Mouse (Mus musculus) ES-Bruce4 (cell line): Measurements from ENCODE around the gene Usp7. TPM values are rescaled to one million over a fixed set of nuclear protein-coding genes. Genes with fewer than 3 reads are reported as not detected.
"Not testable (repeated sequence)": the region's sequence is repeated elsewhere in the genome, so short reads cannot be mapped to it uniquely, and the experiment has no call there.

Source experiments
- H3K27ac ChIP-seq: 2 replicates; pipeline ENCODE4 v1.5.1; 2012; ENCODE audit warnings: low read length, inconsistent platforms; ENCODE audit not compliant: insufficient read depth
- H3K27me3 ChIP-seq: 2 replicates; pipeline ENCODE4 v1.6.1; 2012; ENCODE audit warnings: mild to moderate bottlenecking, low read length, inconsistent platforms; ENCODE audit not compliant: control insufficient read depth, poor library complexity, insufficient read depth, severe bottlenecking
- H3K36me3 ChIP-seq: 2 replicates; pipeline ENCODE4 v1.6.1; 2012; ENCODE audit warnings: inconsistent platforms, mild to moderate bottlenecking, low read length, moderate library complexity; ENCODE audit not compliant: control insufficient read depth, poor library complexity, insufficient read depth, severe bottlenecking
- H3K4me1 ChIP-seq: one replicate; pipeline ENCODE4 v1.8.1; 2011; ENCODE audit warnings: low read length; ENCODE audit not compliant: control insufficient read depth, insufficient read depth
- H3K4me3 ChIP-seq: 2 replicates; pipeline ENCODE4 v1.5.1; 2011; ENCODE audit warnings: low read depth, mild to moderate bottlenecking, low read length
- H3K9ac ChIP-seq: 2 replicates; pipeline ENCODE4 v1.6.1; 2012; ENCODE audit warnings: low read depth, mild to moderate bottlenecking, inconsistent platforms; ENCODE audit not compliant: poor library complexity, severe bottlenecking
- H3K9me3 ChIP-seq: replicated peaks from 2 replicates; pipeline ENCODE4 v1.6.1; 2012; ENCODE audit warnings: mild to moderate bottlenecking, low read length, inconsistent platforms; ENCODE audit not compliant: control insufficient read depth, poor library complexity, insufficient read depth, severe bottlenecking
- CTCF ChIP-seq: IDR thresholded peaks from one replicate; pipeline ENCODE4 v1.8.1; 2011; ENCODE audit warnings: low read depth, low read length
- EP300 ChIP-seq: IDR thresholded peaks from 2 replicates; pipeline ENCODE4 v1.6.1; 2011; ENCODE audit warnings: low read depth, low read length; ENCODE audit not compliant: insufficient read depth
- POLR2A ChIP-seq: IDR thresholded peaks from one replicate; pipeline ENCODE4 v1.8.1; 2011; ENCODE audit warnings: low read length; ENCODE audit not compliant: insufficient read depth
- polyA plus RNA-seq: library from polyadenylated mRNA; stranded (reverse); fragments of >200 nt; gene quantifications from 2 replicates; pipeline ENCODE4 v1.2.4, GENCODE M21; 2011; ENCODE audit warnings: low read depth; ENCODE audit not compliant: missing spikeins, insufficient read depth, insufficient read length

The Usp7 gene
- polyA plus RNA-seq, 1 experiment, result 339 TPM

DNA sequence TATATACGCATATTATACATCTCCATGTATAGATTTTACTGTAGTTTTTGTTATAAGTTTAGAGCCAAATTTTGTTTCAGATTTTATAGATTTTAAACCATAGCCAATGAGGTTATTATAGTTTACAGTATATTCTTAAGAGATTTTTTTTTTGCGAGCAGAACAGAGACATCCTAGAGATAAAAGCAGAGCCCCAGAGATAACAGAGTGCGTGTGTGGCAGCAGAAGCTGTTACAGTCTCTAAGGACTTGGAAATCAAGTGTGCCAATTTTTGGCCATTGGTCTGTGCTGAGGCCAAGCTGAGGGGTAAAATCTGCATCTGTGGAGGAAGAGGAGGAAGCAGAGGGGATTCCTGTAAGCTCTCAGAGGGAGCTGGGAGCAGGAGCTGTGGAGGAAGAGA lies 11.9 kb downstream of the Usp7 start:
- Histone ChIP-seq H3K27ac (peak overlapping the region; percentile 11), H3K9me3 (no peaks in the 10 kb centered on the region), H3K4me3 (0 out of 2 replicates have a peak overlapping the region, but pooled peaks have one; percentile 38), H3K9ac (peak overlapping the region; percentile 8; the same call in 1 of the 2 replicates), H3K36me3 (peaks cover 2% of the 10 kb centered on the region; the same call in 1 of the 2 replicates), H3K4me1 (peaks cover 2% of the 10 kb centered on the region), H3K27me3 (no peaks in the 10 kb centered on the region)
- TF ChIP-seq POLR2A (no peak), CTCF (no peak)

GRCm38 (mm10) chr16:8778697-8779096 lies 13.4 kb downstream of the Usp7 start:
- peak overlapping the region; percentile 87 for H3K27ac ChIP-seq
- H3K4me1 ChIP-seq, result peaks cover 2% of the 10 kb centered on the region
- H3K9me3 ChIP-seq, result no peaks in the 10 kb centered on the region
- no peak overlapping the region for H3K4me3 ChIP-seq
- no peak overlapping the region for H3K9ac ChIP-seq
- no peaks in the 10 kb centered on the region for H3K27me3 ChIP-seq
- peaks cover 6% of the 10 kb centered on the region; the same call in 1 of the 2 replicates for H3K36me3 ChIP-seq
- TF ChIP-seq CTCF, result no peak
- peak; percentile 95 for TF ChIP-seq EP300
- no peak for TF ChIP-seq POLR2A

DNA sequence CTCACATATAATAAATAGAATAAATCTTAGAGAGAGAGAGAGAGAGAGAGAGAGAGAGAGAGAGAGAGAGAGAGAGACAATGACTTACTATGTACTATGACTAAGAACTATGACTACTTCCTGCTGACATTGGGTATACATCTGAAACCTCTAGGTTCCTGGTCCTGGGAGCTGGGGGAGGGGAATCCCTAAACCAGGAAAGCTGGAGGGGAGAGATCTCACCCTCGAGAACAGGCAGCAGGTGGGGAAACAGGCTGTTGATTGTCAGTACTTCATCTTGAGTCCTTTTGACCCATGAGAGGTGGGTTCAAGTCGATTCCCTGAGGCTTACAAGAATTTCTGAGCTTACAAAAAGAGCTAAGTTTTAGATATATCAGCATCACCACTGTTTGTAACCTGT lies 14.9 kb downstream of the Usp7 start:
- H3K4me1 ChIP-seq, result peaks cover 2% of the 10 kb centered on the region
- H3K9ac ChIP-seq, result 0 out of 2 replicates have a peak overlapping the region, but pooled peaks have one; percentile 15
- H3K9me3 ChIP-seq, result no peaks in the 10 kb centered on the region
- H3K36me3 ChIP-seq, result peaks cover 6% of the 10 kb centered on the region; the same call in 1 of the 2 replicates
- TF ChIP-seq EP300 (0 out of 2 replicates have a peak, but pooled peaks have one; percentile 22), CTCF (no peak)
- H3K4me3 ChIP-seq, result no peak overlapping the region
- H3K27me3 ChIP-seq, result no peaks in the 10 kb centered on the region
- H3K27ac ChIP-seq, result peak overlapping the region; percentile 84

DNA sequence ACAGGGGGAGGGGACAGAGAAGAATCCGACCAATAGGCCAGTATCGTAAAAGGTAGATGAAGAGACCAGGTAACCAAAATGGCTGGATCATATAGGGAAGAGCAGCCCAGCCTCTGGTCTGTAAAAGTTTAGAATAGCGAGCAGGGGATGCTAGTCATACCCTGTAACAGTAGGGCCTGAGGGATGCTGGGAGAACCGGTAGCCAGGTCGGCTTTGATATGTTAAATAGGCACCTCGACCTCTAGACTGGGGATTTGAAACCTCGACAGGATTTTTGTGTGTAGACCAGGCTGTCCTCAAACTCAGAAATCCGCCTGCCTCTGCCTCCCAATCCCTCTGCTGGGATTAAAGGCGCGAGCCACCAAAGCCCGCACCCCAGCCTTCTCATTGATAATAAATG lies 15.5 kb downstream of the Usp7 start:
- 0 out of 2 replicates have a peak overlapping the region, but pooled peaks have one; percentile 23 for H3K4me3 ChIP-seq
- H3K9ac ChIP-seq, result peak overlapping the region; percentile 15
- H3K27me3 ChIP-seq, result no peaks in the 10 kb centered on the region
- peak overlapping the region; percentile 84 for H3K27ac ChIP-seq
- H3K4me1 ChIP-seq, result peaks cover 2% of the 10 kb centered on the region
- TF ChIP-seq CTCF (no peak), EP300 (peak; percentile 66; the same call in 1 of the 2 replicates)
- 0 out of 2 replicates have a peak, but pooled peaks cover 4% of the 10 kb centered on the region for H3K36me3 ChIP-seq
- no peaks in the 10 kb centered on the region for H3K9me3 ChIP-seq

DNA sequence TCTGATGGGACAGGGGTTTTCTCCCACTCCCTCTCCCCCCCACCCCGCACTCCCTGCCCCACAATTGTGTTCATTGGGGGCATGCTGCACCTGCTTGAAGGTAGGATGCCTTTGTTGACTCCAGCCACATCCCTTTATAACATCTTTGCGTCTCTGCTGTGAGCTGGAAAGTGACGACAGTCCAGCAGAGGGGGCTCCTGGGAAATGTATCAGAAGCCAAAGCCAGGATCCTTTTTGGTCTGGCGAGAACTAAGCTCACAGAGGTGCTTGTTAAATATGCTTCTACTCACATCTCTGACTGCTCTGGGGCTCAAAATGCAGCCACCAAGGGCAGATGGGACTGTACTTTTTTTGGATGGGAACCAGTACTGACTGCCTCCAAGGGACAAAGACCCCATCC lies 21.0 kb downstream of the Usp7 start:
- Histone ChIP-seq H3K4me1 (peaks cover 10% of the 10 kb centered on the region), H3K27me3 (no peaks in the 10 kb centered on the region), H3K9ac (peak overlapping the region; percentile 80)

DNA sequence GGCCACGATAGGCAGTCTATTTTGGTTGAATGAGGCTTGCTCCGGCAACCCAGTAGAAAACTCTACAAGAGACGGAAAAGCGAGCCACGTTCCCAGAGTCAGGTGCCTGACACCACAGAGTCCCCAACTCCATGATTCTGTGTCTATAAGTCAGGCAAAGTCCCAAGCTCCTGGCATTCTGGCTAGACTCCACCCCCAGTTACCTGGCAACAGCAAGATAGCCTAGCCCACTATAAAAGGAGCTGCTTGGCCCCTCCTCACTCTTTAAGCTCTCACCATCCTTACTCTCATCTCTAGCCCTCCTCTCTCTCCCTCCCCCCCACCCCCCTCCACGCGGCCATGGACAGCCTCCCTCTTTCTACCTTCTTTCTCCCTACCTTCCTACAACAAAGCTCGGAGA lies 21.8 kb downstream of the Usp7 start:
- not testable (repeated sequence) for H3K27me3 ChIP-seq, H3K36me3 ChIP-seq, H3K4me1 ChIP-seq, H3K9me3 ChIP-seq
- H3K27ac ChIP-seq, result peak overlapping the region; percentile 83
- peak overlapping the region; percentile 62 for H3K4me3 ChIP-seq
- H3K9ac ChIP-seq, result peak overlapping the region; percentile 80

More for the DNA sequence above, 21.0 kb downstream of the Usp7 start:
- 0 out of 2 replicates have a peak, but pooled peaks cover 4% of the 10 kb centered on the region for H3K36me3 ChIP-seq
- peak; percentile 42 for TF ChIP-seq CTCF
- no peak for TF ChIP-seq POLR2A
- H3K4me3 ChIP-seq, result peak overlapping the region; percentile 62
- peak overlapping the region; percentile 83 for H3K27ac ChIP-seq
- no peaks in the 10 kb centered on the region for H3K9me3 ChIP-seq
